In genomic region chr7:66176929-66177328, GRCm38 (mm10) we compare ENCODE assay signal across 34 mouse cellular contexts.
A peak's percentile ranks its signal among the peaks of the same experiment; 100 is the strongest.
DNase-seq lines count a peak whose midpoint lies in the region; ATAC-seq and TF ChIP-seq lines count a peak whose summit lies in the region.
"Had no signal": no experiment of that assay in that cellular context is flagged by ENCODE, and none has a peak within 500 bp of the region (broad histone marks: within the 10 kb centered on the region; RNA-seq: fewer than 3 reads in every experiment).

No protein-coding gene starts in this region.

- no peak overlapping the region for H3K9ac ChIP-seq in heart, adult 2 months (ENCODE audit: low read depth, low read length)
- no peak overlapping the region for H3K9ac ChIP-seq in liver, embryonic 15.5 days
- no peak overlapping the region for H3K9ac ChIP-seq in forebrain, embryonic 15.5 days (replicated peaks)
- H3K9ac ChIP-seq: embryonic facial prominence, embryonic 12.5 days; forebrain, embryonic 12.5 days; hindbrain, embryonic 12.5 days; limb, embryonic 12.5 days; midbrain, embryonic 15.5 days; neural tube, embryonic 12.5 days had no signal

- no peak overlapping the region for H3K4me3 ChIP-seq in heart, adult 2 months
- H3K4me3 ChIP-seq in liver, embryonic 15.5 days (replicated peaks) = no peak overlapping the region
- H3K4me3 ChIP-seq in myocyte = no peak overlapping the region
- H3K4me3 ChIP-seq in forebrain, embryonic 15.5 days = no peak overlapping the region
- H3K4me3 ChIP-seq: embryonic facial prominence, embryonic 12.5 days; forebrain, embryonic 12.5 days; hindbrain, embryonic 12.5 days; limb, embryonic 12.5 days; midbrain, embryonic 10.5 days; midbrain, embryonic 15.5 days; neural tube, embryonic 12.5 days had no signal

- intact Hi-C loops in heart, adult 2 months (cut with DNase I) = no loop called here

- H3K36me3 ChIP-seq in heart, adult 2 months (ENCODE audit: control insufficient read depth, insufficient read depth, low read length) = no peaks in the 10 kb centered on the region
- H3K36me3 ChIP-seq in liver, embryonic 15.5 days (replicated peaks) = peaks cover 37% of the 10 kb centered on the region
- H3K36me3 ChIP-seq in myocyte (ENCODE audit: control insufficient read depth, insufficient read depth) = peaks cover 10% of the 10 kb centered on the region
- peaks cover 19% of the 10 kb centered on the region for H3K36me3 ChIP-seq in forebrain, embryonic 15.5 days

- peaks cover 5% of the 10 kb centered on the region for H3K4me1 ChIP-seq in heart, adult 2 months (ENCODE audit: control insufficient read depth, insufficient read depth, low read length)
- H3K4me1 ChIP-seq in liver, embryonic 15.5 days (replicated peaks) = peaks cover 33% of the 10 kb centered on the region
- H3K4me1 ChIP-seq in forebrain, embryonic 15.5 days = peaks cover 11% of the 10 kb centered on the region; the same call in 1 of the 2 replicates
- H3K4me1 ChIP-seq: embryonic facial prominence, embryonic 12.5 days; forebrain, embryonic 12.5 days; neural tube, embryonic 12.5 days had no signal

- no peak overlapping the region for H3ac ChIP-seq in myocyte (ENCODE audit: control insufficient read depth, insufficient read length)

- TF ChIP-seq EP300 in heart, adult 2 months (IDR thresholded peaks at IDR 0.05; ENCODE audit: insufficient read depth, low read depth, low read length) = no peak

- H3K27me3 ChIP-seq in heart, adult 2 months (ENCODE audit: control insufficient read depth, insufficient read depth, low read length) = no peaks in the 10 kb centered on the region
- 0 out of 2 replicates have a peak, but pooled peaks cover 4% of the 10 kb centered on the region for H3K27me3 ChIP-seq in liver, embryonic 15.5 days
- no peaks in the 10 kb centered on the region for H3K27me3 ChIP-seq in myocyte (ENCODE audit: control insufficient read depth, insufficient read depth, insufficient read length)
- no peaks in the 10 kb centered on the region for H3K27me3 ChIP-seq in forebrain, embryonic 15.5 days
- H3K27me3 ChIP-seq: CH12.LX; embryonic facial prominence, embryonic 12.5 days; forebrain, embryonic 12.5 days; hindbrain, embryonic 12.5 days; limb, embryonic 12.5 days; midbrain, embryonic 15.5 days; neural tube, embryonic 12.5 days; Patski had no signal

- TF ChIP-seq CTCF in heart, adult 2 months (IDR thresholded peaks at IDR 0.05) = no peak

- H3K4me2 ChIP-seq in liver, embryonic 15.5 days = no peak overlapping the region
- H3K4me2 ChIP-seq in myocyte (ENCODE audit: low read depth) = no peak overlapping the region
- H3K4me2 ChIP-seq in forebrain, embryonic 15.5 days (replicated peaks) = no peak overlapping the region
- H3K4me2 ChIP-seq: embryonic facial prominence, embryonic 12.5 days; forebrain, embryonic 12.5 days; heart, embryonic 11.5 days; hindbrain, embryonic 12.5 days; limb, embryonic 12.5 days; midbrain, embryonic 15.5 days; neural tube, embryonic 12.5 days had no signal

- no peak for TF ChIP-seq POLR2A in heart, adult 2 months (IDR thresholded peaks at IDR 0.05; ENCODE audit: insufficient read depth, low read depth, low read length)
- no peak for TF ChIP-seq POLR2A in myocyte (IDR thresholded peaks at IDR 0.05; ENCODE audit: insufficient read length, low read depth)

- no peak overlapping the region for H3K27ac ChIP-seq in heart, adult 2 months
- H3K27ac ChIP-seq in liver, embryonic 15.5 days (replicated peaks) = no peak overlapping the region
- no peak overlapping the region for H3K27ac ChIP-seq in forebrain, embryonic 15.5 days (replicated peaks)
- H3K27ac ChIP-seq: embryonic facial prominence, embryonic 12.5 days; forebrain, embryonic 12.5 days; hindbrain, embryonic 12.5 days; limb, embryonic 12.5 days; macrophage; midbrain, embryonic 10.5 days; midbrain, embryonic 15.5 days; neural tube, embryonic 12.5 days; stomach, postnatal 0 days had no signal

- peak; percentile 37 for DNase-seq in heart, adult 11 months
- DNase-seq in heart, adult 2 months = no peak
- DNase-seq in liver = peak; percentile 46
- DNase-seq in natural killer cell, adult 2 months (ENCODE audit: low spot score in 2 of 2) = no peak
- no peak for DNase-seq in thymus, postnatal 0 days (ENCODE audit: low spot score)
- DNase-seq: B cell, adult 2 months; cerebellum, adult 11 months; cerebellum, adult 9-10 months; cerebellum, postnatal 36 days; embryo, embryonic 11 days; gastrocnemius, postnatal 14 days; heart, postnatal 36 days; kidney, adult 9 months; kidney, postnatal 10 days; lung, adult 18-20 months; right cerebral cortex, postnatal 4 days; thymus, adult 18-20 months had no signal

- peak; percentile 56 for ATAC-seq in liver, embryonic 15.5 days (ENCODE audit: insufficient read depth)
- ATAC-seq in forebrain, embryonic 15.5 days (replicated peaks) = no peak
- ATAC-seq: intestine, postnatal 0 days; lung, postnatal 0 days; midbrain, embryonic 15.5 days; Patski had no signal

- H3K79me2 ChIP-seq in heart, adult 2 months (replicated peaks; ENCODE audit: control insufficient read depth, insufficient read depth, low read length) = no peaks in the 10 kb centered on the region
- H3K79me2 ChIP-seq in myocyte (ENCODE audit: control insufficient read depth, insufficient read depth) = no peaks in the 10 kb centered on the region

- no peaks in the 10 kb centered on the region for H3K9me3 ChIP-seq in liver, embryonic 15.5 days (replicated peaks)
- no peaks in the 10 kb centered on the region for H3K9me3 ChIP-seq in forebrain, embryonic 15.5 days
- H3K9me3 ChIP-seq: embryonic facial prominence, embryonic 12.5 days; forebrain, embryonic 12.5 days; hindbrain, embryonic 12.5 days; limb, embryonic 12.5 days; midbrain, embryonic 10.5 days; midbrain, embryonic 15.5 days; neural tube, embryonic 12.5 days had no signal

- WGBS in heart, adult 2 months = 60% methylated on average over 4 of the region's 4 CpGs
- 17% methylated on average over 4 of the region's 4 CpGs for WGBS in liver, embryonic 15.5 days (ENCODE audit: insufficient replicate concordance)
- 86% methylated on average over 4 of the region's 4 CpGs for WGBS in forebrain, embryonic 15.5 days

TF ChIP-seq in myocyte, 11 proteins besides CTCF, POLR2A, EP300 and RAD21:
- TF ChIP-seq MYOD1 (IDR thresholded peaks at IDR 0.05; ENCODE audit: control insufficient read depth in 1 of 3, insufficient read length in 2 of 3, low read depth in 2 of 3) (peak in 2 of 3 experiments; percentile 40 to 56), TCF3 (IDR thresholded peaks at IDR 0.05; ENCODE audit: insufficient read length, low read depth) (no peak)

Comparison
In these comparisons a context has a peak if more than half of its experiments do, and no peak if none do; other contexts are left out.
1. DNase-seq: peak in heart, adult 11 months (single experiment) and liver (single experiment); none in heart, adult 2 months (0 of 2), natural killer cell, adult 2 months (0 of 2) and thymus, postnatal 0 days (single experiment).